Mouse (Mus musculus) liver (tissue): ENCODE data around the gene Gjc2.

ENCODE experiments used
- DNase-seq: peaks from one replicate; pipeline ENCODE4 v3.0.0-alpha.2; 2020; ENCODE audit warnings: mixed read lengths

The Gjc2 gene

GRCm38 (mm10) chr11:59159558-59159957 is 23.5 kb downstream of the Gjc2 start:
- DNase-seq = no peak

DNA sequence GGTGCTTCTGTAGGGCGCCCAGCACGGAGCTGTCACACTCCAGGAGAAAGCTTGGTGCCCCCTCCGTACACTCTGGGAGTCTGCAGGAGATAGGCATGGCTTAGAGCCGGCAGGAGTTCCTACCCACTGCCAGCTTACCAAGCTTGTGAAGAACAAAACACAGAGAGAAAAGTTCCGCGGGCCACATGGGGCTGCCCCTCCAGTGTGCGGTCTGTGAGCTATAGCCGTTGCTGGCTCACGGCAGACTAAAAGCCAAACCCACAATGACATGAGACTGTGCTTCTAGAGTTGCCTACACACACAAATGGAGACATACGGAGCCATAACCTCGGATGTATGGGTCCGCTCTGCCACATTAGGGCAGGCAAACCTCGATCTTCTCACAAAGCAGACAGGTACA is 23.9 kb downstream of the Gjc2 start:
- DNase-seq = no peak

GRCm38 (mm10) chr11:59155900-59156299 is 27.1 kb downstream of the Gjc2 start:
- no peak for DNase-seq

DNA sequence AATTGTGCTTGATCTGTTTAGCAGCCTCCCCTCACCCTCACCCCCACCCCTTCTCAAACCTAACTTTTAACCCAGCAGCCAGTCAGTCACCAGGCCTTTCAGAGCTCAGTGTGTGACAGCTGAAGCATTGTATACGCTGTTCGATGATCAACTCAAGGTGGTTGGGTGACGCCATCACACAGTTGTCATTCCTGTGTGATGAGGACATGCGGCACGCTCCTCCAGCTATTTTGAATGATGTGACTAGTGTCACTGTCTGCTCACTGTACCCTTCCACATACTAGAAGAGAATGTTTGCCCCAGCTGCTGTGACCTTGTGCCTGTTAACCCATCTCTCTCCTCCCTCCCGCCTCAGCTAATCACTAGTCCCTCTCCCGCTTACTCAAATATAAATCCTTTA is 28.8 kb downstream of the Gjc2 start:
- DNase-seq = no peak

DNA sequence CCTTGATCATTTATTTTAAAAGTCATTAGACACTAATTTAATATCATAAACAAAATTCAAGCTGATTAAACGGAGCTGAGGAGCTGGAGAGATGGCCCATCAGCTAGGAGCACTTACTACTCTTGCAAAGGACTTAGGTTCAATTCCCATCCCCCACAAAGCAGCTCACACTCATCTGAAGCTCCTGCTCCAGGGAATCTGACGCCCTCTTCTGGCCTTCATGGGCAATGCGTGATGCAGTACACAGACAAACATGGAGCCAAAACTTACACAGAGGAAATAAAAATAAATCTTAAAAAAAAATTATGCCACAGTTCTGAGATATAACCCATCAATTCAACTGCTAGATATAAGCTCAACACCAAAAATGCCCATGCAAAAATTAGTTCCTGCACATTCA is 31.3 kb downstream of the Gjc2 start:
- DNase-seq = peak; percentile 40

GRCm38 (mm10) chr11:59149302-59149701 is 33.7 kb downstream of the Gjc2 start:
- DNase-seq = no peak

- DNase-seq = no peak
Observed at GRCm38 (mm10) chr11:59142962-59143361, 40.1 kb downstream of the Gjc2 start.

- peak; percentile 55 for DNase-seq
Observed at GRCm38 (mm10) chr11:59141772-59142370, 41.1 kb downstream of the Gjc2 start.

GRCm38 (mm10) chr11:59138537-59139486 is 44.2 kb downstream of the Gjc2 start:
- DNase-seq = no peak

GRCm38 (mm10) chr11:59136994-59137706 is 45.9 kb downstream of the Gjc2 start:
- no peak for DNase-seq

DNA sequence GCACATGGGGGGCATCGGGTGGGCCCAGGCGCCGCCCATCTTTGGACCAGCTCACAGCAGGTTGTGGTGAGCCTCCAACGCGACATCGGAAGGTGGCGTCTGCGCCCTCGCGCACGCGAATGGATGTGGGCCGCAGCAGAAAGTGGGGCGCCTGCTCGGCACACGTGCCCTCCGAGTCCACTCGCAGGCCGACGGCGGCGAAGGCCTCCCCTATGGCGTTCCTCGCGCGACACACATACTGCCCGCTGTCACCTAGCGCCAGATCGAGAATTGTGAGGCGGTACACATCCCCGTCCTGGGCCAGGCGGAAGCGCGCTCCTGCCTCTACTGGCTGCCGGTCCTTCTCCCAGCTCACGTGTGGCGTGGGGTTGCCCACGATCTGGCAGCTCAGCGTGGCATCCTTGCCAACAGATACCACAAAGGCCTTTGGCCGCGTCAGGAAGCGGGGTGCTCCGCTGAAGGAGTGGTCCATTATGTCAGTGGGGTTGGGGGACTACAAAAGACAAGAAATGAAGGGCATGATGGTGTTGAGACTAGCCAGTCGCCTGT is 47.0 kb downstream of the Gjc2 start, which contains the start of gene Obscn:
Gene Obscn (minus strand): TSS at position 499 of the 549 bp plus-strand sequence.
- no peak for DNase-seq

DNA sequence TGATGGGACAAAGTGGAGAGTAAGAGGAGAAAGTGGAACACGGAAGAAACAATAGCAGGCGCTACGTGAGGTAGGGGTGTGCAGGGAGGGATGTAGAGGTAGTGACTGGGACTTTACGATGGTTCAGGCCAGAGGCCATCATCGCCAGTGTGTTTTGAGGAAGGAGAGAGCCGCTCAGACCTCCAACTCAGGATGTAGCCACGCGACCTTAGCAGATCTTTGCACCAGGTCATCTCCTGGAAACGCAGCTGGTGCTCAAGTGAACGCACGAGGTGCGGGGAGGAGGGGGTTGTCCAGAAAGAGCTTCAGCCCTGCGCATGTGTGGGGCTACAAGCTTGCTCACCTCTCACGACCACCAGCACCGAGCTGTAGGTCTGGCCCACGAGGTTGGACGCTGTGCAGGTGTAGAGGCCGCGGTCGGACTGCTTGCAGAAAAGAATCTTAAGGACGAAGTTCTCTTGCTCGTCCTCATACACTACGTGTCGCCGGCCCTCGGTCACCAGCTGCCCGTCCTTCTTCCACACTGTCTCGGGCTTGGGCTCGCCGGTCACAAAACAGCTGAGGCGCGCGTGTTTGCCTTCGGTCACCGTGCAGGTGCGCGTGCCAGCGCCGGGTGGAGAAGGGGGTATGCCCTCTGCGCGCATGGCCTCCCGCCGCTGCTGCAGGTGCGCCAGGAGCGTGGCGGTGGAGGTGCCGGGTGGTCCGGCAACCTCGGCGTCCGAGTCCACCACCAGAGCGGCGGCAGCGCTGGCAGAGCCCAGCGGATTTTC is 47.8 kb downstream of the Gjc2 start:
- DNase-seq = no peak

GRCm38 (mm10) chr11:59134373-59134997 is 48.5 kb downstream of the Gjc2 start:
- DNase-seq = no peak

GRCm38 (mm10) chr11:59132065-59132464 is 50.9 kb downstream of the Gjc2 start:
- DNase-seq = no peak

- DNase-seq = no peak
Observed at GRCm38 (mm10) chr11:59131348-59131919, 51.6 kb downstream of the Gjc2 start.

DNA sequence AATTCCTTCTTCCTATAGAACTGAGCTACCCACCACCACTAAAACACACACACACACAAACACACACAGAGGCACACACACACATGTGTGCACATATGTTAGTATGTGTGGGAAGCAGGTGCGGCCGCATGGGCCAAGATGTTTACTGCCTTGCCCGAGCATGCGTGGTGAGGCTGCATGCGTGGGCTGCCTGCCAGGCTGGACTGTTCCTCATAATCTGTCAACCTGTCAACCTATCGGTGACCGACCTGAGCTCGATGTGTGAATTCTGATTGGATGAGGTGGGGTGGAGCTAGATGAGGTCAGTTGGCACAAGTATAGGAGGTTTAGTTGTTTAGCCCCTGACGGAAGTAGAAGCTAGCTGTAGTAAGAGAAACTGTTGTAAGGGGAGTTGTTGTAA is 52.2 kb downstream of the Gjc2 start:
- DNase-seq = no peak
